Mouse (Mus musculus) forebrain, postnatal 0 days (tissue): ENCODE measurements at regions not wholly inside any gene's neighbourhood (a gene's known extent, or its start where the extent isn't known, plus 50 kb on each side); places are given as distances from the start of the nearest gene placed in this dataset.
A peak's percentile ranks its signal among the peaks of the same experiment; 100 is the strongest.

Source experiments
- ATAC-seq: fragments of 200-750 bp; cut with Nextera tagmentation; 2 replicates; pipeline ENCODE4 v1.8.0; 2017; ENCODE audit warnings: mild to moderate bottlenecking, moderate library complexity
- DNase-seq: peaks from one replicate; pipeline ENCODE4 v3.0.0-alpha.2; 2015
- H3K27ac ChIP-seq: fragments of 300-500 bp; sonication (generic); 2 replicates; pipeline ENCODE4 v1.5.1; 2014; ENCODE audit warnings: low read depth, mild to moderate bottlenecking, antibody characterized with exemption, low read length, moderate library complexity, mixed read lengths
- H3K27me3 ChIP-seq: fragments of 300-500 bp; sonication (generic); 2 replicates; pipeline ENCODE4 v1.6.1; 2014; ENCODE audit warnings: mild to moderate bottlenecking, low read length, mixed read lengths; ENCODE audit not compliant: insufficient read depth
- H3K36me3 ChIP-seq: fragments of 300-500 bp; sonication (generic); 2 replicates; pipeline ENCODE4 v1.6.1; 2014; ENCODE audit warnings: mild to moderate bottlenecking, moderate library complexity; ENCODE audit not compliant: insufficient read depth
- H3K4me1 ChIP-seq: fragments of 300-500 bp; sonication (generic); 2 replicates; pipeline ENCODE4 v1.6.1; 2014; ENCODE audit warnings: antibody characterized with exemption; ENCODE audit not compliant: insufficient read depth
- H3K4me2 ChIP-seq: fragments of 300-500 bp; sonication (generic); 2 replicates; pipeline ENCODE4 v1.6.1; 2014; ENCODE audit warnings: low read depth, mild to moderate bottlenecking, moderate library complexity
- H3K4me3 ChIP-seq: fragments of 300-500 bp; sonication (generic); 2 replicates; pipeline ENCODE4 v1.5.1; 2014; ENCODE audit warnings: low read depth, low read length, mixed read lengths
- H3K9ac ChIP-seq: fragments of 300-500 bp; sonication (generic); 2 replicates; pipeline ENCODE4 v1.6.1; 2014; ENCODE audit warnings: mild to moderate bottlenecking
- H3K9me3 ChIP-seq: fragments of 300-500 bp; sonication (generic); 2 replicates; pipeline ENCODE4 v1.6.1; 2016; ENCODE audit warnings: low read length
- CTCF ChIP-seq: sonication (generic); IDR thresholded peaks from 2 replicates; pipeline ENCODE4 v1.5.1; 2016; ENCODE audit warnings: antibody characterized with exemption, control low read depth, low read depth
- WGBS: fragments of 180-500 bp; shearing (Covaris S2); extraction: QIAGEN DNeasy Blood & Tissue Kit; methylation state at CpG from one replicate; pipeline ENCODE4 v1.1.7; 2014; 5-methylcytosine and 5-hydroxymethylcytosine counted together

DNA sequence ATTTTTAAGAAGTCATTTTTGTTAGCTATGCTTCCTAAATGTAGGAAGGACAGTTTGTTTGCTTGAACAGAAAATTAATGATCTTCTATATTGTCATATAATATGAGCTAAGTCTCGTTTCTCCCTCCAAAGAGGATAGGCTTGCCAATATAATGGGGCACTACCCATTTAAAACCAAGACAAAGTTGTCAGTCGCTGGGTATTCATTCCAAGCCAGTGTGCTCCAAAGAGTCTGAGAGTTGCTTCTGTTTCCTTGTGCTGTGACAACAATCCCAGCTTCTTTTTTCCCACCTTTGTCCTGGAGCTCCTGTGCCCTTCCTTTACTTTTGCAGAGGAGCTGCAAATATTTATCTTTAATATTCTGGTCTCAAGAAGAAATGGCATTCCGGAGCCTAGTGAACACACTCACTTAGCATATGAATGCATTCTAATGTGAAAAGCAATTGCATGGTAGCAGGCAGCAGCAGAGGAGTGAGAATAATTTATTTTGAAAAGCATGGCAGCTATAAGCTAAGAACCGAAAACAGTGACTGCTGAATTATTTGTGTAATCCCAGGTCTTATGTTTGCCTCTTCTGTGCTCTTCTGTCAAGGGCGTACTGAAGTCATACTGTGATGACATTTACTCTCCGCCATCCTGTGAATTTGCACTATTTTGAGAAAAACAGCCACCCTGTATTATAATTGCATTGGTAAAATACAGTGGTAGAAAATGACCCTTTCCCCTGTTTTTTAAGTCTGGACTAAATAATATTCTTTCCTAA is 402.7 kb upstream of the Slc5a7 start:
- Histone ChIP-seq H3K4me2 (no peak overlapping the region), H3K9me3 (no peaks in the 10 kb centered on the region), H3K9ac (no peak overlapping the region), H3K36me3 (no peaks in the 10 kb centered on the region), H3K4me1 (peaks cover 3% of the 10 kb centered on the region; the same call in 1 of the 2 replicates), H3K27me3 (no peaks in the 10 kb centered on the region), H3K27ac (no peak overlapping the region), H3K4me3 (no peak overlapping the region)
- 32% methylated on average over 6 of the region's 6 CpGs for WGBS
- ATAC-seq: peak; percentile 14; the same call in 1 of the 2 replicates
- peak; percentile 15 for DNase-seq
- TF ChIP-seq CTCF: no peak

DNA sequence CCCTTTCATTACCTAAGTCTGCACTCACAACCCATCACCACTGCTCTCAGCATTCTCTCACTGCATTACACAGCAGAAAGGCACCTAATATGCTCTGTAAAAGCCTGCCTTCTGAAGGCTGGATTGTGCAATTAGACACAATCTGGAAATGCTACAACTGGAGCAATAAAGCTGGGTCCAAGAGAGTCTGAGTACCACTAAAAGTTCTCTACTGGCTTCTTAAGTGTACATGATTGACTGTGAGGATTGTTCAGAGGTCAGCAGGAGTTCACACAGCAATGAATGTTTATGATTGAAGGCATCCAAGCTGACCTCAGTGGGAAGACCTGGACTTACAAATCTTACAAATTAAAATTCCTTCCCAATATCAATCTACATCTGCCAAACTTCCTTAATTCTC is 395.8 kb upstream of the Slc5a7 start:
- H3K27ac ChIP-seq: no peak overlapping the region
- no peak overlapping the region for H3K4me3 ChIP-seq
- ATAC-seq: no peak
- no peak for DNase-seq
- no peak overlapping the region for H3K4me2 ChIP-seq
- H3K36me3 ChIP-seq: no peaks in the 10 kb centered on the region
- H3K9me3 ChIP-seq: no peaks in the 10 kb centered on the region
- no peaks in the 10 kb centered on the region for H3K27me3 ChIP-seq
- H3K9ac ChIP-seq: no peak overlapping the region
- no peak for TF ChIP-seq CTCF
- no peaks in the 10 kb centered on the region for H3K4me1 ChIP-seq

DNA sequence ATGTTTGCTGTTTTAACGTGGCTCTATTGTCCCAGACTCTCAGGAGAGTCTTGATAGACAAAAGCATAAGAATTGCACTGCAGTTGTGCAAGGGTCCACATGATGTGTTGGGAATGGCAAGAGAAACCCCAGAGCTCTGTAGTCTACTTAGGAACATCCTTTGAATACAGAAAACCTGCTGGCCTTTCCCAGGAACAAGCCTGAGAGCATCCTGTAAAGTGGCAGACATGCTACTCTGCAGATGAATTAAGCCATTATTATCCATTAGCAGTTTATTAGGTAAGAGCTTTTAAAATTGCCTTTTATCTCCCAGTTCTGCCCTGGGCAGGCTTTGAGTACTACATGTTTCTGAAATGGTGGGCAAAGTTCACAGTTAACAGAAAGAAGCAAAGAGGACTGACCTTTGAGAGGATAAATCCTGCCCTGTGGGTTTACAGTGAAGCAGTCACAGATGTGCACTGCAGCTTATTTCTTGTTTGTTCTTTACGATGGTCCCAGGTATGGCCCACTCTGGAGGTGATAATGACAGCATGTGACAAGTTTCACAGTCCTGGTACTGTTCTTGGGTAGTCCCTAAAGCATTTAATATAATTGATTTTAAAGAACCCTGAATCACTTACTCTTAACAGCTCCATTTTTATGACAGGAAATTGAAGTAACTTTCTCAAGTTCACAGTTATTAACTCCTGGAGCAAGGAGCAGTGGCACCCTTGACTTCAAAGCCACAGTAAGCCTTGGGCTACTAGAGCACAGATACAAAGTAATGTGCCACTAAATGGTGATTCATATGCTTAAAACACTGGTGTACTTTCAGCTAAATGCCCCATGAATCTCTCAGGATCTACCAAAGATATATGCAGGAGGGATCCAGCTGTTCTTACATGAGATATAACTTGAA is 386.6 kb upstream of the Slc5a7 start:
- Histone ChIP-seq H3K27ac (no peak overlapping the region), H3K36me3 (no peaks in the 10 kb centered on the region), H3K4me2 (no peak overlapping the region), H3K27me3 (no peaks in the 10 kb centered on the region), H3K4me3 (no peak overlapping the region), H3K9me3 (no peaks in the 10 kb centered on the region), H3K9ac (no peak overlapping the region), H3K4me1 (no peaks in the 10 kb centered on the region)
- no peak for TF ChIP-seq CTCF
- ATAC-seq (peak; percentile 23; the same call in 1 of the 2 replicates), DNase-seq (no peak)
- WGBS: 63% methylated on average over 2 of the region's 2 CpGs

DNA sequence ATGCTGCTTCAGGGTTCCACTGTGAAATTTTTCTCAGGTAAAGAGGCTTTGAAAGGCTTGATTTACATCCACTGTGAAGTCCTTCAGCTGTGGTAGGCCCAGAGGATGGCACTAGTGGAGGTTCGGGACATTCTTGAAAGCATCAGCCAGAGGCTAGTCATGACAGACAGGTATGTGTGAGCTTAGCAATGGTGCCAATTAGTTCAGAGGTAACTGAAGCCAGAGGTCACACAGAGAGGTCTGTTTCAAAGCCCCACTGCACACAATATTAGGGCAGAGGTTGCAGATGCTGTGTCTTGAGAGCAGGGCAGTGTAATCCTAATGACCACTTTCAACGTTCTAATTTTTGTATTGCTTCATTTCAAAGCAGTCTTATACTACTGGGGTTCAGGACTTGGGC is 379.3 kb upstream of the Slc5a7 start:
- DNase-seq: no peak
- Histone ChIP-seq H3K27me3 (no peaks in the 10 kb centered on the region), H3K36me3 (no peaks in the 10 kb centered on the region), H3K4me2 (no peak overlapping the region), H3K9me3 (no peaks in the 10 kb centered on the region), H3K27ac (no peak overlapping the region), H3K4me3 (no peak overlapping the region), H3K4me1 (no peaks in the 10 kb centered on the region), H3K9ac (no peak overlapping the region)
- WGBS: 57% methylated on average over 2 of the region's 2 CpGs
- TF ChIP-seq CTCF: no peak
- ATAC-seq: no peak

DNA sequence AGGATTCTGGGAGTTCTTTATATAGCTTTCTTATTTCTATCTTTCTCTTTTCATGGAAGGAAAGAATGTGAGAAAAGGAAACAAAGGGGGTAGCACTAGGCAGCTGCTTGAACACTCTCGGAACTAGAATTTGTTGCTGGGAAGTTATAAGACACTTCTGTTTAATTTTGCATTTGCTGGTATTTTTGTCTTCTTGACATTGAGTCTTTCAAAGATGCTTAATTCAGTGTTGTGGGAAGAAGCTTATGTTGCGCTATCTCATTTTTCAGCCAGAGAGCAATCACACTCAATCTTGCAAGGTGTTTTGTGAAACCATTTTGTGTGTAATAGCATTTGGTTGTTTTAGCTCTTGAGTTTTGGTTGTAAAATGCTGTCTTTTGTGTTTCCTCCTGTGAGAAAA is 370.7 kb upstream of the Slc5a7 start:
- Histone ChIP-seq H3K4me2 (no peak overlapping the region), H3K27ac (no peak overlapping the region), H3K4me3 (no peak overlapping the region), H3K9ac (no peak overlapping the region), H3K9me3 (no peaks in the 10 kb centered on the region), H3K27me3 (no peaks in the 10 kb centered on the region), H3K36me3 (no peaks in the 10 kb centered on the region), H3K4me1 (no peaks in the 10 kb centered on the region)
- DNase-seq: peak; percentile 9
- 65% methylated on average over 2 of the region's 2 CpGs for whole genome bisulfite sequencing
- TF ChIP-seq CTCF: no peak
- peak; percentile 48 for ATAC-seq

DNA sequence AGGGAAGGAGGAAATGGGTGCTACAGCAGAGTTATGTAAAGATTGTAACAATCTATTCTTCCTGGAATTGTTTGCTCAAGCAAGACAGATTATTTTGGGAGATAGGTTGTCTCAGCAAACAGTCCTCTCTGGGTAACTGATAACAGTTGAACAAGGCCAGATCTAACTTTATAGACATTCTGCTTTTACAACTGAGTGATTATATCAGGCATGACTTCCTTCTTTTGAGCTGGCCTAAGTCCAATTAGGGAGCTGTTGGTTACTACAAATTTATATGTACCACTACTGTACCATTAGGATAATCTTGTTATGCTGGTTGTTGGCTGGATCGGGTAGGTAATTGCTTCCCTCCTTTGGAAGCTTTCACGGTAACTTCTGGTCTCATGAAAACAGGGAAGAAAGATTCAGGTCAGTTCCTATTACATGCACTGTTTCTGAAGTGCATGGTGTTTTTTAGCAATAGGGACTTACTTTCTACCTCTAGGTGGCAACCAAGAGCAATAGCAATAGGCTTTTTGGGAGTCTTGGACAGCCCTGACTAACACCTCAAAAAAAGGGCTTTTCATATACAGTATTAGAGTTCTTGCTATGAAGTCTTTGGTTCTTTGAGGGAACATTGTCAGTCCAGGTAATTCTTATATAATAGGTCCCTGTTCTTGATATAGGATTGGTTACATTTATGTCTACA is 363.9 kb upstream of the Slc5a7 start:
- H3K27me3 ChIP-seq: no peaks in the 10 kb centered on the region
- no peaks in the 10 kb centered on the region for H3K9me3 ChIP-seq
- no peaks in the 10 kb centered on the region for H3K4me1 ChIP-seq
- ATAC-seq (no peak), DNase-seq (peak; percentile 17)
- no peak overlapping the region for H3K9ac ChIP-seq
- H3K36me3 ChIP-seq: no peaks in the 10 kb centered on the region
- H3K4me2 ChIP-seq: no peak overlapping the region
- no peak overlapping the region for H3K27ac ChIP-seq
- TF ChIP-seq CTCF: peak; percentile 58
- 57% methylated on average over 2 of the region's 2 CpGs for WGBS
- no peak overlapping the region for H3K4me3 ChIP-seq
